Mouse (Mus musculus): ENCODE measurements at regions not wholly inside any gene's neighbourhood (a gene's known extent, or its start where the extent isn't known, plus 50 kb on each side); places are given as distances from the start of the nearest gene placed in this dataset.
"Not testable (repeated sequence)": the region's sequence is repeated elsewhere in the genome, so short reads cannot be mapped to it uniquely, and the experiment has no call there.

- ATAC-seq (ENCODE audit: extremely low read depth, insufficient number of reproducible peaks, low FRiP score, poor library complexity, severe bottlenecking) (no peak), DNase-seq (ENCODE audit: low spot score) (no peak)
- H3K9me3 ChIP-seq (replicated peaks): peaks cover 85% of the 10 kb centered on the region
- no peaks in the 10 kb centered on the region for H3K27me3 ChIP-seq (ENCODE audit: insufficient read depth, low read length)
- TF ChIP-seq TAL1 (conservative IDR thresholded peaks at IDR 0.05; ENCODE audit: low read depth, low read length): no peak
- TF ChIP-seq GATA1 (IDR thresholded peaks at IDR 0.05; ENCODE audit: borderline replicate concordance, low read length): no peak
- TF ChIP-seq GATA2 (IDR thresholded peaks at IDR 0.05; ENCODE audit: borderline replicate concordance, low read depth, low read length): no peak
- no peak for TF ChIP-seq CTCF (IDR thresholded peaks at IDR 0.05; ENCODE audit: low read depth, low read length)
- no peak; the same call in 1 of the 2 replicates for TF ChIP-seq POLR2AphosphoS5 (IDR thresholded peaks at IDR 0.05; ENCODE audit: insufficient replicate concordance, low read depth, low read length)
- H3K36me3 ChIP-seq (replicated peaks): no peaks in the 10 kb centered on the region
- H3K4me3 ChIP-seq (ENCODE audit: low read depth, low read length): no peak overlapping the region; the same call in 1 of the 2 replicates
- no peaks in the 10 kb centered on the region; the same call in 1 of the 2 replicates for H3K4me1 ChIP-seq (ENCODE audit: insufficient read depth, low read depth, low read length)
Measured at GRCm38 (mm10) chr4:3064571-3064970, 102.5 kb upstream of the Vmn1r2 start.

GRCm38 (mm10) chr4:3065335-3065734, 101.8 kb upstream of the Vmn1r2 start:
- not testable (repeated sequence) for ATAC-seq (ENCODE audit: extremely low read depth, insufficient number of reproducible peaks, low FRiP score, poor library complexity, severe bottlenecking); H3K4me1 ChIP-seq (ENCODE audit: insufficient read depth, low read depth, low read length); H3K36me3 ChIP-seq (replicated peaks); DNase-seq (ENCODE audit: low spot score); H3K4me3 ChIP-seq (ENCODE audit: low read depth, low read length); H3K27me3 ChIP-seq (ENCODE audit: insufficient read depth, low read length)
- H3K9me3 ChIP-seq (replicated peaks): peaks cover 84% of the 10 kb centered on the region

- Histone ChIP-seq H3K27me3 (ENCODE audit: insufficient read depth, low read length) (no peaks in the 10 kb centered on the region), H3K9me3 (replicated peaks) (peaks cover 86% of the 10 kb centered on the region), H3K4me1 (ENCODE audit: insufficient read depth, low read depth, low read length) (no peaks in the 10 kb centered on the region; the same call in 1 of the 2 replicates), H3K4me3 (ENCODE audit: low read depth, low read length) (no peak overlapping the region; the same call in 1 of the 2 replicates), H3K36me3 (replicated peaks) (no peaks in the 10 kb centered on the region)
- ATAC-seq (ENCODE audit: extremely low read depth, insufficient number of reproducible peaks, low FRiP score, poor library complexity, severe bottlenecking) (no peak), DNase-seq (ENCODE audit: low spot score) (no peak)
- TF ChIP-seq CTCF (IDR thresholded peaks at IDR 0.05; ENCODE audit: low read depth, low read length): 0 out of 2 replicates have a peak, but pooled peaks have one; percentile 0
- no peak for TF ChIP-seq GATA2 (IDR thresholded peaks at IDR 0.05; ENCODE audit: borderline replicate concordance, low read depth, low read length)
Measured at GRCm38 (mm10) chr4:3066051-3066736, 100.9 kb upstream of the Vmn1r2 start.

GRCm38 (mm10) chr4:3067265-3067664, 99.9 kb upstream of the Vmn1r2 start:
- TF ChIP-seq GATA2 (IDR thresholded peaks at IDR 0.05; ENCODE audit: borderline replicate concordance, low read depth, low read length) (no peak), CTCF (IDR thresholded peaks at IDR 0.05; ENCODE audit: low read depth, low read length) (no peak), TAL1 (conservative IDR thresholded peaks at IDR 0.05; ENCODE audit: low read depth, low read length) (no peak), GATA1 (IDR thresholded peaks at IDR 0.05; ENCODE audit: borderline replicate concordance, low read length) (no peak), POLR2AphosphoS5 (IDR thresholded peaks at IDR 0.05; ENCODE audit: insufficient replicate concordance, low read depth, low read length) (no peak)
- H3K4me3 ChIP-seq (ENCODE audit: low read depth, low read length): no peak overlapping the region; the same call in 1 of the 2 replicates
- DNase-seq (ENCODE audit: low spot score) (no peak), ATAC-seq (ENCODE audit: extremely low read depth, insufficient number of reproducible peaks, low FRiP score, poor library complexity, severe bottlenecking) (no peak)
- no peaks in the 10 kb centered on the region; the same call in 1 of the 2 replicates for H3K4me1 ChIP-seq (ENCODE audit: insufficient read depth, low read depth, low read length)
- H3K9me3 ChIP-seq (replicated peaks): peaks cover 80% of the 10 kb centered on the region
- no peaks in the 10 kb centered on the region for H3K27me3 ChIP-seq (ENCODE audit: insufficient read depth, low read length)
- H3K36me3 ChIP-seq (replicated peaks): no peaks in the 10 kb centered on the region

GRCm38 (mm10) chr4:3067666-3068065, 99.5 kb upstream of the Vmn1r2 start:
- DNase-seq (ENCODE audit: low spot score) (no peak), ATAC-seq (ENCODE audit: extremely low read depth, insufficient number of reproducible peaks, low FRiP score, poor library complexity, severe bottlenecking) (peak; percentile 22; the same call in 1 of the 2 replicates)
- H3K4me3 ChIP-seq (ENCODE audit: low read depth, low read length): peak overlapping the region; percentile 0; the same call in 1 of the 2 replicates
- no peaks in the 10 kb centered on the region for H3K27me3 ChIP-seq (ENCODE audit: insufficient read depth, low read length)
- H3K4me1 ChIP-seq (ENCODE audit: insufficient read depth, low read depth, low read length): no peaks in the 10 kb centered on the region; the same call in 1 of the 2 replicates
- no peaks in the 10 kb centered on the region for H3K36me3 ChIP-seq (replicated peaks)
- TF ChIP-seq GATA2 (IDR thresholded peaks at IDR 0.05; ENCODE audit: borderline replicate concordance, low read depth, low read length) (0 out of 2 replicates have a peak, but pooled peaks have one; percentile 66), TAL1 (conservative IDR thresholded peaks at IDR 0.05; ENCODE audit: low read depth, low read length) (no peak)
- H3K9me3 ChIP-seq (replicated peaks): peaks cover 79% of the 10 kb centered on the region

GRCm38 (mm10) chr4:3068306-3069223, 98.6 kb upstream of the Vmn1r2 start:
- Histone ChIP-seq H3K9me3 (replicated peaks) (peaks cover 70% of the 10 kb centered on the region), H3K36me3 (replicated peaks) (no peaks in the 10 kb centered on the region), H3K4me3 (ENCODE audit: low read depth, low read length) (no peak overlapping the region), H3K27me3 (ENCODE audit: insufficient read depth, low read length) (no peaks in the 10 kb centered on the region), H3K4me1 (ENCODE audit: insufficient read depth, low read depth, low read length) (no peaks in the 10 kb centered on the region; the same call in 1 of the 2 replicates)
- TF ChIP-seq TAL1 (conservative IDR thresholded peaks at IDR 0.05; ENCODE audit: low read depth, low read length): no peak
- TF ChIP-seq GATA2 (IDR thresholded peaks at IDR 0.05; ENCODE audit: borderline replicate concordance, low read depth, low read length): 0 out of 2 replicates have a peak, but pooled peaks have one; percentile 64
- DNase-seq (ENCODE audit: low spot score) (no peak), ATAC-seq (ENCODE audit: extremely low read depth, insufficient number of reproducible peaks, low FRiP score, poor library complexity, severe bottlenecking) (no peak)
